Mouse (Mus musculus) MN1 (cell line): ENCODE measurements around the gene 1700001O22Rik.

Experiments used
- DNase-seq: peaks from one replicate; pipeline ENCODE4 v3.0.0-alpha.2; 2016; ENCODE audit warnings: low spot score

The 1700001O22Rik gene

DNA sequence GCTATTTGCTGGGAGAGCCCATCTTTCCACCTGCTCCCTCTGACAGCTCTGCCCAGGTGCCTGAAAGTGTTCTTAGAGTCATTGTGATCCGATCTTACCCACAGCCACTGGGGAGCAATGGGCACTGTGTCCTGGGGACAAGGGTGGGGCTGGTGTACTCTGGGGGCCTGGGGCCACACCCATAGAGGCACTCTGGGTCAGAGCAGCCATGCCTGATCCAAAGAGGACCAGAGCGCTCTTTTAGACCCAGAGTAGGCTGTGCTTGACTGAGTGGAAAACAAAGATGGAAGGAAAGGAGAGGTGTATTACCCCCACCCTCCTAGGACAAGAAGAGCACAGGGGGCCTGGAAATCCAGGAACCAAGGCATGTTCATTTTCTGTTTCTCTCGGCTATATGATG, at the start of gene 1700001O22Rik:
TSS of gene 1700001O22Rik (minus strand) at position 58 of the 400 bp plus-strand sequence.
- no peak for DNase-seq

- DNase-seq: no peak
Measured at GRCm38 (mm10) chr2:30852771-30853313, 49.4 kb upstream of the 1700001O22Rik start.

DNA sequence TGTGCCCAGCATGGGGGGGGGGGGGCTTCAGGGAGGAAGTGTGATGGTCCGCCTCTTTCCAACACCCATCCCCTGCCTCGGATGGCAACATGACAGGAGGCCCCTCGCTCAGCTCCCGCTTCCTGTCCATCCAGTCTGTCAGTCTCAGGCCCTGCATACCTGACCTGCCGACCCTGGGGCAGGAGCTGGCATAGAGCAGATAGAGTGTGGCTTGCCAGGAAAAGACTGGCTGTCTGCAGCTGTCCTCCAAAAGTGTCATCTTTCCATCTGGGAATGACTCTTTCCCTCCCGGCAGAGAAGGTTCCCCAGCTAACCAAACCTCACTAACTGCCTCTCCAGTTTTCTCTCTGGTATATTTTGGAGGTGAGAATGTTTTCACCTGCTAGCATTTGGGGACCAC, 47.1 kb upstream of the 1700001O22Rik start:
- no peak for DNase-seq

- no peak for DNase-seq
Measured at GRCm38 (mm10) chr2:30848184-30848583, 44.7 kb upstream of the 1700001O22Rik start.

GRCm38 (mm10) chr2:30846723-30847122, 43.3 kb upstream of the 1700001O22Rik start:
- DNase-seq: no peak

DNA sequence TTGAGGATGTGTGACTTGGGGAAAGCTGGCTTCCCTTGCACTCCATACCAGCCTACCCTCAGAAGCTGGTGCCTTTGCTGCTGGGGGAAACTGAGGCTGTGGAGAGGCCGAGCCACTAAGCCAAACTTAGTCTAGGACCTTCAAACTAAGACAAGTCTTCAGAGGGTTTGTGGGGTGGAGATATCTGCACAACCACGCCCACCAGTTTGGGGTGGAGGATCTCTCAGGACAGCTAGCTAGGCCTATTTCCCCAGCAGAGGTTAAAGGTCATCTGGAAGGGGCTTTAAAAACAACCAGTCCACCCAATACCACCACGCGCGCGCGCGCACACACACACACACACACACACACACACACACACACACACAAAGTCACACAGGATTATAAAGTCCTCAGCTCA, 42.8 kb upstream of the 1700001O22Rik start:
- no peak for DNase-seq

DNA sequence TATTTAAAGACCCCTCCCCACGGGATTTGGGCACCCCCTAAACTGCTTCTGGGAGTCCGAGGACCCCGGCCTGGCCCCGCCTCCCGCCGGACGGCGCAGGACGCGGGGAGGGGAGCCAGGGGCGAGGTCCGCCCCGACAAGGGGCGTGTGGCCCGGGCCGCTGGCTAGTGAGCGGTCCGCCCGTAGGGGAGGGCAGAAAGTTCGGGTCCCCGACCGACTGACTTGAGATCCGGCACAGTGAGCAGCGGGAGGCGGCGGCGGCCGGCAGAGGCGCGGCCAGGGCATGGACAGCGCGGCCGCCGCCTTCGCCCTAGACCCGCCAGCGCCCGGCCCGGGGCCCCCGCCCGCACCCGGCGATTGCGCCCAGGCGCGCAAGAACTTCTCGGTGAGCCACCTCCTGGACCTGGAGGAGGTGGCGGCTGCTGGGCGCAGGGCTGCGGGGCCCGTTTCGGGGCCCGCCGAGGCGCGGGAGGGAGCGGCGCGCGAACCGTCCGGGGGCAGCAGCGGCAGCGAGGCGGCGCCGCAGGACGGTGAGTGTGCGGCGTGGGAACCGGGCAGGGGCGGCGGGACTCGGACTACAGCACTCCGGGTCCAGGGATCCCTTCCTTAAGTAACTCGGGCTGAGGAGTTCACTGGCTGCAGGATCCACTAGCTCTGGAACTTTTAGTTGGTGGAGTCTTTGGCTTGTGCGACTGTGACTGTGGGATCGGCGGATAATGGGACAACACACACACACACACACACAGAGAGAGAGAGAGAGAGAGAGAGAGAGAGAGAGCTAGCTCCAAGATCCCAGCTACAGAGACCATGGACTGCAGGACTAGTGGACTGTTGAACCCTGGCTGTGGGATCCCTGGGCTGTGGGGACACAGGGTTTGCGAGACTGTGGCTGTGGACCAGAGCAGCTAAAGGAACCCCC, 42.0 kb upstream of the 1700001O22Rik start:
- DNase-seq: no peak

DNA sequence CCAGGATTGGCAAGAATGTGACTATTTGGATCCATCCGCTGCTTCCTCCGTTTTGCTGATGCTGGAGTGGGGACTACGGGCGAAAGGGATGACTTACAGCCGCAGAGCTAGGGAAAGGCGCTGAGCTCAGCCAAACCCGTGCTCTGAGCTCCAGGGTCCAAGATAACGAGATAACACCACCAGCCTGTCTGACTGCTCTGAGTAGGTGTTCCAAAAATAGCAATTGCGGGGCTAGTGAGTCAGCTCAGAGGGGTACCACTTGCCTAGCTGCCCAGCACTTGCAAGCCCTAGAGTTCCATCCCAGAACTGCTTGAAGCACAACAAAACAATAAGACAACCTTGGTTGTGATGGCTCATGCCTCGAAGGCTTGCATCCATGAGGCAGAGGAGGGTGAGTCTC, 39.2 kb upstream of the 1700001O22Rik start:
- no peak for DNase-seq

DNA sequence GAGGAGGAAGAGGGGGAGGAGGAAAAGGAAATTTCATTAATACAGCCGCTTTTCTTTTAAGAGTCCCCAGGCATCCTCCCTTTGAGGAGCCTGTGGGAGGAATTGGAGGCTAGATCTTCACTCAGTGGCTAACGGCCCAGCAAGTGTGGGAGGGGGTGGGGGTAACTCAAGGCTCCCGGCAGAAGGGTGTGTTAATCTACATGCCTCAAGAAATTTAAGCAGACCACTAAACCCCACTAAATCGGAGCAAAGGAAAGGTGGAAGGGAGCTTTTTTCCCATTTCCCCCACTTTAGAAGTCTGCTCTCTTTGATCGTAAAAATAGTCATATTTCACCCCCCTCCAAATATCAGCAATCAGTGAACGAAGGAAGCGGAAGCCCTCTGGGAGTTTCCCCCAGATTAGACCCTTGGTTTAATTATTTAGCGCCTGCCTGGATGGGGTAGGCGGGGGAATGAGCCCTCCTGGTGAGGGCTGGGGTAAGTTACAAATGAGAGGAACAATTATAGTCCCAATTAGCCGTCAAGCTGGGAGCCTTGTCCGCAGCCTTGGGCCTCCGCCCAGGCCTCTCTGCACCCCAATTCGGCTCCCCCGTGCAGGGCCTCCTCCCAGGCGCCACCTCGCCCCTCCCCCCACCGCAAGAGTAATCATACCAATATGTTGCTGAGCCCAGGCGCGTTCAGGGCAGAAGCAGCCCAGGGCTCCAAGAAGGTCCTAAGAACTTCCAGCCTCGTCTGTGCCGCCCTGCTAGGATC, 33.0 kb upstream of the 1700001O22Rik start:
- no peak for DNase-seq

GRCm38 (mm10) chr2:30834373-30835022, 31.0 kb upstream of the 1700001O22Rik start, which contains the start of gene Prrx2:
Gene Prrx2, plus strand, starts transcription at chr2:30834972.
- DNase-seq: no peak

- DNase-seq: peak; percentile 46
Measured at GRCm38 (mm10) chr2:30833644-30834043, 30.2 kb upstream of the 1700001O22Rik start.

DNA sequence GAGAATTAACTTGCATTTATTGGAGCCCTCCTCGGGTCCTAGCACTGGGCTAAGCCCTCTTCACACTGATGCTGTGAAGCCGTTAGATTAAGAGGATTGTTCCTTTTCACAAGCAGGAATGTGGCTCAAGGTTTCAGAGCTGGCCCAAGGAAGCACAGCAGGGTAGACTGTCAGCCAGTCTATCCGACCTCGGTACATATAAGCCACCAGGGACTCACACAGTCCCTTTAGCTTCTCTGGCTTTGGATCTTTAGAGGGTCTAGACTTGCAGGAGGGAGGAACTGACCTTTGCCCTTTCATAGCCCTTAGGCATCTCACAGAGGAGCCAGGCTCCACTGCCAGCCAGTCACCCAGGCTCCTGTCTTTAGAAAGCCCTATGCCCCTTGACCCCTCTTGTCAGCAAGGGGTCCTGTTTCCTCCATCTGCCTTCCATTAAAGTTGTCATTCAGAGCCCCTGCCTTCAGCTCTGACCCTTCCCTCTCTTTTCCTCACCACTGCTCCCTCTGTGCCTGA, 26.9 kb upstream of the 1700001O22Rik start, which contains the start of gene Asb6:
TSS of gene Asb6 (minus strand) at position 51 of the 513 bp plus-strand sequence.
- no peak for DNase-seq

GRCm38 (mm10) chr2:30829315-30829714, 25.9 kb upstream of the 1700001O22Rik start:
- DNase-seq: no peak

DNA sequence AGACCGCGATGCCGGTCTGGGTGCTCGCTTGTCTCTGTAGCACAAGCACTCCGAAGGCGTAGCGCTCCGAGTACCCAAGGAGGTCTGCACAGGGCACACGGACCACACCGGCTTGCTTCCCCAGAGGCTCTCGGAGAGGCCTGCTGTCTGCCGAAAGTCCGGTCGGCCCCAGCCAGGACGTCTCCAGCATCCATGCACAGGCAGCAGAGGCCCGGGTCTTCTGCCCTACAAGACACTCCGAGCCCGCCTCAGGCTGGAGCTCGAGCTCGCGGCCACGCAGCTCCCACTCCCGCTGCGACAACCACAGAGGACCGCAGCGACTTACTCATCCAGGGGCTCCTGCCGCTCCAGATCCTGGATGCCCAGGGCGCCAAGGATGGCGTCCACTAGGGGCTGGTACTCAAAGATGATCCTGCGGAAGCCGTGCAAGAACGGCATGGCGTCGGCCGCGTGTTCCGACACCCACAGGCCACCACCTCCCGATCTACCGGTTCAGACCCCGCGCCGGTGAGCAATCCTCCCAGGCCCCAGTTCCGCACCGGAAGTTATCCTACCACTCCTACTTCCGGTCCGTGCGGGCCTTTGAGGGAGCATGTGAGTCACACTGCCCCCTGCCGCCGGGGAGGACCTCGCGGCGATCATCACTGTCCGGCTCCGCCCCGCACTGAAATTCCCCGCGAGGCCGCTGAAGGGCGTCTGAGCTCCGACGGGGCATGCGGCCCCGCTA, 24.5 kb upstream of the 1700001O22Rik start:
- DNase-seq: peak; percentile 89

DNA sequence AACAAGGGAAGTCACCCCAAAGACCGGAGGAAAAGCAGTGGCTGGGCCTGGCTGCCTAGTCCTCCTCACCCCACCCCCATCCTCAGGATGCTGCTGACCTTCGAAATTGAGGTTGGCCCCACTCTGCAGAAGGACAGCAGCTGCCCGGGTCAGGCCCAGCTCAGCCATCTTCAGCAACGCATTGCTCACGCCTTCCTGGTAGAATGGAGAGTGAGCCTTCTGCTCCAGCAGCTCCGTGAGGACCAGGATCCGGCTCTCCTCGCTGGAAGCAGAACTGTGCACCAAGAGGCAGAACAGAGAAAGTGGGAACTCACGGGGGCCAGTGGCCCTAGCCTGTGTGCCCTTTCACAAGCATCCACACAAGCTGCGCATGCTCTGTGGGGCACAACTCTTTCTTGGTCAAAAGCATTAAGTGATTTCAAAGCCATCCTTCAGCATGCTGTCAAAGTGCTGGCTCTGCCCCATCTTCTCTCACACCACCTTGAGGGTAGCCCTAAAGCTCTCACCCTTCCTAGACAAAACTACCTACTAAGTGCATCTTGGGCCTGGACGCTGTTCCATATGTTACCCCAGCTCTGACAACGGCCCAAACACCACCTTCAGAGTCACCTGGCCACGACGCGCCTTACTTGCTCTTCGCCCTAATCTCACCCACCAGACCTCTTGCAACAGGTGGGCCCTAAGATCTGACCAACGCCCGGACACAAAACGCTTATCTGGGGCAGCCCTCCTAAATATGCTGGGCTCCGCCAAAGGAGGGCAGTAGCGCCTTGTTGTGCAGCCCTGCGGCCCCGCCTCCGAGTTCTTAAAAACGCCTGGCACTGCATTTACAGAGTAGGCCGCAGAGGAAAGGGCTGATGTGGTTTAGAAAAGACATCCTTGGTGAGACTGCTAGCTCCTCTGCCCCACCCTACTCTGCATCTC, 23.6 kb upstream of the 1700001O22Rik start:
- DNase-seq: peak; percentile 79

DNA sequence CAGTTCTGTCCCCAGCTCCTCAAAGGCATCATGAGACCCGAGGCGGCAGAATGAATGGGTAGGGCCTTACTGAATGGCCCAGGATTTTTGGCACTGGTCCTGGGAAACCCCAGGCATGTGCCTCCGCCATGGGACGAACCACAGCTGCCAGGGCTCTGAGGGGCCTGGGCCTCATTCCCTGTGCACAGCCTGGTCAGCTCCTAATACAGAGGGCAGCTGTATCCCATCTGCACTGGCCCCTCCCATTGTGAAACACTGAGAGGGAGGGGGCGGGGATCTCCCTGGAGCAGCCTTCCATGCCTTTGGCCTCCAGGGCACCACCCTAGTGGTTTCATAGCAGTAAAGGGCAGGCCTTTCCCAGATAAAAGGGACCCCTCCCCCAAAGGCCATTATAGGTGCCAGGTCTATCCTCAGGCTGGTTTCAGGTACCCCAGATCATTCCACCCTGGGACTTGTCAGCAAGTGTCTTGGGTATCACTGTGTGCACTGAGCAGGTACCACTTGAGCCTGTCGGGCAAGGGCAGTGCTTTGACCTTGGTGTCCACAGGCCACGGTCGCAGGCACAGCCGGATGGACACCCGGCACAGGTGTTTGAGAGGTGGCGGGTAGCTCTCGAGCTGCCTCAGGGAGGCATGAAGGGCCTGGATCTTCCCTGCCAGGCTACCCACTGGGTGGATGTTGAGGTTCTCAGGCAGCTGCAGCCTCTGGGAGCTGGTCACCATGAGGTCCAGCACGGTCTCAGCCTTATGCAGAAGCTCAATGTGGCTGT, 20.1 kb upstream of the 1700001O22Rik start:
- DNase-seq: peak; percentile 90

- no peak for DNase-seq
Measured at GRCm38 (mm10) chr2:30822460-30822859, 19.0 kb upstream of the 1700001O22Rik start.

DNA sequence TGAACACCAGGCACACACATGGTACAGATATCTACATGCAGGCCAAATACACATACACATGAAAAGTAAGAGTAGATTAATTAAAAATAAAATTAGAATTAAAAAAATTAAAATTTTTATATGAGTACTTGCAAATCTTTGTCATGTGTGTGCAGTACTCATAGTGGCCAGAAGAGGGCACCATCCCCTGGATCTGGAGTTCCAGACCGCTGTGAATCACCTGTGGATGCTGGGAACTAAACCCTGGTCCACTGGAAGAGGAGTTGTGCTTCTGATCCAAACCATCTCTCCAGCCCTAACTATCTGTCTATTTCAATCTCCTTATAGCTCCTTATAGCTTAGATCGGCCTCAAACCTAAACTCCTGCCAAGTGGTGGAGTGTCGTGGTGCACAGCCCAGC, 17.6 kb upstream of the 1700001O22Rik start:
- no peak for DNase-seq

DNA sequence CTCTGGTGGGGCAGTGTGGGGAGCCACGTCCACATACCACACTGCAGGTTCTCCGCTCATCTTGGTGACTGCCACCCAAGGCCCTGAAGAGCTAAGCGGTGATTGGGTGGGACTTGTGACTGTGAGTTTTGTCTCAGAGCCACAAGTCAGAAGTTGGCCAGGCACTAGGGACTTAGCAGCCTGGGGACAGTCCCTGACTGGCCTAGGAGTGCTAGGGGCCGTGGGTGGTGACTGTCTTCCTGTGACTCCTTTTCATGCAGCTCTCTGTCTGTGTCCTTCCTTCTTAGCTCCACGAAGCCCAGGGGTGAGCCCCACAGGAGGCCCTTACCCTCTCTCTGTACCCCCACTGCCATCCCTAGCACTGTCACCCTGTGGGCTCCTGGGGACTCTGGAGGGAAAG, 16.4 kb upstream of the 1700001O22Rik start:
- no peak for DNase-seq
